Mouse (Mus musculus): ENCODE measurements around the gene Dmwd. TPM values are rescaled to one million over a fixed set of nuclear protein-coding genes. Genes with fewer than 3 reads are reported as not detected.
"Not testable (repeated sequence)": the region's sequence is repeated elsewhere in the genome, so short reads cannot be mapped to it uniquely, and the experiment has no call there.

Gene Dmwd
- total RNA-seq, 2 experiments from 2014 or later: 10.6 to 29.2 TPM

GRCm38 (mm10) chr7:19068707-19069106 lies 7.3 kb upstream of the Dmwd start:
- no peak; the same call in 1 of the 2 replicates for ATAC-seq (replicated peaks; ENCODE audit: low FRiP score, low TSS enrichment, poor library complexity, severe bottlenecking)

GRCm38 (mm10) chr7:19069500-19069899 lies 6.5 kb upstream of the Dmwd start:
- no peak for ATAC-seq (replicated peaks; ENCODE audit: low FRiP score, low TSS enrichment, poor library complexity, severe bottlenecking)

GRCm38 (mm10) chr7:19071024-19071423 lies 5.0 kb upstream of the Dmwd start:
- not testable (repeated sequence) for ATAC-seq (replicated peaks; ENCODE audit: low FRiP score, low TSS enrichment, poor library complexity, severe bottlenecking)

- no peak for ATAC-seq (replicated peaks; ENCODE audit: low FRiP score, low TSS enrichment, poor library complexity, severe bottlenecking)
Measured at GRCm38 (mm10) chr7:19073504-19073903, 2.5 kb upstream of the Dmwd start.

GRCm38 (mm10) chr7:19074494-19074893 lies 1.5 kb upstream of the Dmwd start:
- no peak for ATAC-seq (replicated peaks; ENCODE audit: low FRiP score, low TSS enrichment, poor library complexity, severe bottlenecking)

- no peak for ATAC-seq (replicated peaks; ENCODE audit: low FRiP score, low TSS enrichment, poor library complexity, severe bottlenecking)
Measured at GRCm38 (mm10) chr7:19075231-19075630, 796 bp upstream of the Dmwd start.

- ATAC-seq (replicated peaks; ENCODE audit: low FRiP score, low TSS enrichment, poor library complexity, severe bottlenecking): 0 out of 2 replicates have a peak, but pooled peaks have one; percentile 32
Measured at GRCm38 (mm10) chr7:19076586-19076991, 562 bp downstream of the Dmwd start.

GRCm38 (mm10) chr7:19077761-19078160 lies 1.7 kb downstream of the Dmwd start:
- no peak for ATAC-seq (replicated peaks; ENCODE audit: low FRiP score, low TSS enrichment, poor library complexity, severe bottlenecking)

GRCm38 (mm10) chr7:19078732-19079131 lies 2.7 kb downstream of the Dmwd start:
- no peak for ATAC-seq (replicated peaks; ENCODE audit: low FRiP score, low TSS enrichment, poor library complexity, severe bottlenecking)

GRCm38 (mm10) chr7:19080451-19080950 lies 4.5 kb downstream of the Dmwd start:
- no peak for ATAC-seq (replicated peaks; ENCODE audit: low FRiP score, low TSS enrichment, poor library complexity, severe bottlenecking)

- ATAC-seq (replicated peaks; ENCODE audit: low FRiP score, low TSS enrichment, poor library complexity, severe bottlenecking): no peak
Measured at GRCm38 (mm10) chr7:19082171-19082570, 6.1 kb downstream of the Dmwd start.

- no peak for ATAC-seq (replicated peaks; ENCODE audit: low FRiP score, low TSS enrichment, poor library complexity, severe bottlenecking)
Measured at GRCm38 (mm10) chr7:19083096-19083495, 7.1 kb downstream of the Dmwd start.

GRCm38 (mm10) chr7:19083701-19084100 lies 7.7 kb downstream of the Dmwd start, which contains the start of gene Dmpk:
Gene Dmpk, plus strand, starts transcription at chr7:19083849.
- no peak for ATAC-seq (replicated peaks; ENCODE audit: low FRiP score, low TSS enrichment, poor library complexity, severe bottlenecking)

- no peak for ATAC-seq (replicated peaks; ENCODE audit: low FRiP score, low TSS enrichment, poor library complexity, severe bottlenecking)
Measured at GRCm38 (mm10) chr7:19084277-19084771, 8.3 kb downstream of the Dmwd start.

- ATAC-seq (replicated peaks; ENCODE audit: low FRiP score, low TSS enrichment, poor library complexity, severe bottlenecking): no peak
Measured at GRCm38 (mm10) chr7:19084921-19085473, 9.0 kb downstream of the Dmwd start.

- ATAC-seq (replicated peaks; ENCODE audit: low FRiP score, low TSS enrichment, poor library complexity, severe bottlenecking): peak; percentile 0; the same call in 1 of the 2 replicates
Measured at GRCm38 (mm10) chr7:19085495-19085894, 9.5 kb downstream of the Dmwd start.

GRCm38 (mm10) chr7:19086042-19086441 lies 10.0 kb downstream of the Dmwd start:
- peak; percentile 87 for ATAC-seq (replicated peaks; ENCODE audit: low FRiP score, low TSS enrichment, poor library complexity, severe bottlenecking)

- ATAC-seq (replicated peaks; ENCODE audit: low FRiP score, low TSS enrichment, poor library complexity, severe bottlenecking): no peak
Measured at GRCm38 (mm10) chr7:19086760-19087159, 10.7 kb downstream of the Dmwd start.

- ATAC-seq (replicated peaks; ENCODE audit: low FRiP score, low TSS enrichment, poor library complexity, severe bottlenecking): 0 out of 2 replicates have a peak, but pooled peaks have one; percentile 30
Measured at GRCm38 (mm10) chr7:19088813-19089212, 12.8 kb downstream of the Dmwd start.

- no peak for ATAC-seq (replicated peaks; ENCODE audit: low FRiP score, low TSS enrichment, poor library complexity, severe bottlenecking)
Measured at GRCm38 (mm10) chr7:19091913-19092312, 15.9 kb downstream of the Dmwd start.
